Mouse (Mus musculus) frontal cortex, postnatal 36 days (tissue): ENCODE results near the gene Hecw2.

Experiments used
- DNase-seq, 2 experiments: peaks; one replicate each; pipeline ENCODE4 v3.0.0; 2022; ENCODE audit warnings: low spot score in 2 of 2

Gene Hecw2

DNA sequence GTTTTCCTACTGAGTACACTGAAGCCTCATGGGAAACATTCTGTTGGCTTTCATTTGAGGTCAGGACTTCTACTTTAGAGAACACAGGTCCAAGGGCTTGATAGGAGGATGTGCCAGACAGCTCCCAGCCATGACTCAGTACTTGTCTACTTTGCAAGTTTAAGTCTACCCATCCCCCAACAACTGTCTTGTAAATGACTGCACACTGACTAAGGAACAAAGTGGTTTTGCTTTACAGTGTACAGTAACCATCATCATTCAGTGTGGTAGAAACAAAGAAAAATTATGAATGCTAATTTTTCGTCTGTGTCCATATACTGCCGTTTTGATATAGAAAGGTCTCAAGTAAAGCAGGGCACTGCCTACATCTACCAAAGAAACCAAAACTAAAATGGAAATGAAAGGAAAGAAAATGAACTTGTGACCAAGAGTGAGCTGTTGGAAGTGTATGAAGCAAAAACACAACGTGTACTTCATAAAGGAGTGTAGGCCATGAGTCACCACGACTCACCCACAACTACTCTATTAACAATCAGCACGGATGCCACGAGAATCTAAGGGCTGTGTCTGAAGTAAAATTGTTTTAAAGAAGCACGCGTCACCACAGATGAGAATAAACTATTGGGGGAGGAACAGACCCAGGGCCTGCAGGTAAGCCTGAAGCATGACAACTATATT lies 356.6 kb downstream of the Hecw2 start:
- no peak for DNase-seq

DNA sequence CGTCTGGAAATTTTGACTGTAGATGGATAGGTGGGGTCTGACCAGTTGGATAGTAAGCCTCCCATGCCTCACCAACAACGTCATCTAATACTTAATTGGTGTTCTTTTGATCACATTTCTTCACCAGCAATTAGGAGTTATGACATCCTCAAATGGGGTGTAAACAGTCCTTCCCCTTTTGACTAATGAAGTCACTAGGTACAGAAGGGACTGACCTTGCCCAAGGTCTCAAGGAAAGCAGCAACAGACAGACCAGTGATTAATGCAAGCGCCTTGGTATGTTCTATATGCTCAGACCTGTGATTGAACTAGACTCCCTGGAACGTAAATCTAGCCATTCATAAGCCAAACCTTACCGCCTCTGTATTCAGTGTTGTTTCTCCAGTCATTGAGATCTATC lies 364.7 kb downstream of the Hecw2 start:
- DNase-seq, result no peak

DNA sequence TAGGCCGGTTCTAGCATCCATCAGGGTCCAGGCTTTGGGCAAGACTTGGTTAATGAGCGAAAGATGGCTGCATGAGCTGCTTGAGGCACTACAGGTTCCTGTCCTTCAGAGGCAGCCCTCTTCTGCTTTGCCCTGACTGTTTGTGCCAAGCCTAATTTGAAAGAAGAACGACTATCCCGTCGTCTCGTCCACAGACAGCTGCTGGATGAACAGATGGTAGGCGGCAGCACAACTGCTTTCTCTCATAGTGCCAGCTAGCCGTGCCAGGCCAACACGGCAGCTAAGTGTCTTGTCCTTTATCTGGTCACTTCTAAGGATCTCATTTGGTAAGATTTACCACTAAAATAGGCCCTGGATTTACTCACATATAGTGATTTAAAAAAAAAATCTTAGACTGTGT lies 365.9 kb downstream of the Hecw2 start:
- no peak for DNase-seq

DNA sequence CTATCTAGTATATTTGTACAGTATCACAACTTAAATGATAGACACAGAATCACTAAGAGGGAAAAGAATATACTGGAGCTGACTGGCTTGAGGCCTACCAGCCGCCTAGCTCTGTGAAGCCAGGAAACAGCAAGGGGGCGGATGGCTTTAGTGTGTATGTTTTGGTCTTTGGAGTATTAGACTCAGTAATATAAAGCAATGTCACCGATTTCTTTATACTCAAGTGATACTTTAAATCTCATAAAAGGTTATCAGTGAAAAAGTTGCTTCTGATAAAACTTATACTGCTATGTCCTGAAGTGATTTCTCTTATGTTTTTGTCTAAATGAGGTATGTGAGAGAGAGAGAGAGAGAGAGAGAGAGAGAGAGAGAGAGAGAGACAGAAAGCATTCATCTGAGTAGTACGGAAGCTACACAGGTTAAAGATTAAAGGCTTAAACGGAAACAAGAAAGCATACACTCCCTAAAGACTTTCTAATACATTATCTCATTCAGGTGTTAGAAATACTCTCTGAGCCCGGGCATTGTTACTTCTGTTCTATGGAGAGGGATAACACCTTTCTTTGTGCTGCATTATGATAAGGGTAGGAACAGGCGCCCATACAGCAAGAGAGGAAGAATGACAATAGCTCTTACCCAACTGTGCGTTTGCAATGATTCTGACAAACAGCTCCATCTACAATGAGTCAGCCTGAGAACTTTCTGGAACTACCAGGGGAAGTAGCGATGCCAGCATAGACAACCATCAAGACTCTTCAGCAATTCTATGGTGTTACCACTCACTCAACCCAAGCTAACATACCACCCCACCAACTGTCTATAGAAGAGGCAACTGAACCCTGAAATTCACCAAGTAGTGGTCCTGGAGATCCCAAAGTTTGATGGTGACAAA lies 370.3 kb downstream of the Hecw2 start:
- no peak for DNase-seq

DNA sequence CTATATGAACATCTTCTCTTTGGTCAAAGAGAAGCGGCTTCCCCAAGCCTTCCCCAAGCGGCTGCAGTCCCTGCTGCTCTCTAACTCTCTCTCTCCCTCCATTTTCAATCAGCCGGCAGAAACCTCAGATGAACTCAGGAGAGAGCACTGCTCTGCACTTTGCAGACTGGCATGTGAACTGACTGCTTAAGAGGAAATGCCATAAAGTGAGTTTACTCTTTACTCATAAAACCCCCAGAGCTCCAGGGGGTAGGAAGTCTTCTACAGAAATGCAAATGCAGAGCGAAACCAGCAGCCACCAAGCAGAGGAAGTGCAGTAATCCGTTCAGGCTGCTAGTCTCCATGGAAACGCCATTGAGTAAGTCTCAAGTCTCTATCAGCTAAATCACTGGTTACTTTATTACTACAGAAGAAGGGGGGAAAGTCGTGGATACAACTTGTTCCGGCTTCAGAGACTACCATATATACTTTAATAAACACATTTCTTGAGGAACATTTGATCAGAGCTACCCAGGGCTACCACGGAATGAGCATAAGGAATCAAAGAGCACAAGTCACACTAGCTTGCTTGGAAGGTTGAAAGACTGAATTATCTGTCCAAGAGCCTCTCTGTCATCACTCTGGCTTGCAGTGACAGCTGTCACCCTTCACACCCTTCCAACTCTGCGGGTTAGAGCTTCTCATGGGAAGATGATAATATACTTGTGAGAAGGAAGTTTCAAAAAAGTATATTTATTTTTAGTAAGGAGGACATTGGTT lies 371.1 kb downstream of the Hecw2 start:
- DNase-seq, result peak; percentile 42 to 47

DNA sequence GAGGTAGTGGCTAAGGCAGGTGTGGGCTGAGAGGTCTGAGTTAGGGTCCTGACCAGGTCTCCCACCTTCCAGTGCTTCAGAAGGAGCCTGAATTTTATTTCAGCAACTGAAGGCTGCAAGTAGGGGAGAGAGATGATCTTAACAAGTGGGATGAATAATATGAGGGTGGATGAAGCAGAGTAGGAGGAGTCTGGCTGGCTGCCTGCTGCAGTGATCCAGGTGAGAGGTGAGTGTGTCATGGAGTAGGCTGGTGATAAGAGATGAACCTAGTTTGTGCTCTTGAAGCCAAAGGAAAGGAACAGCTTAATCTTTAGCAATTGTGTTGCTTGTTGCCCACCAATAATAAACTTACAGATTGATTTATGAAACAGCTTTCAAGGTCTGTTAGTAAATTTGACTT lies 373.0 kb downstream of the Hecw2 start:
- DNase-seq, result no peak

DNA sequence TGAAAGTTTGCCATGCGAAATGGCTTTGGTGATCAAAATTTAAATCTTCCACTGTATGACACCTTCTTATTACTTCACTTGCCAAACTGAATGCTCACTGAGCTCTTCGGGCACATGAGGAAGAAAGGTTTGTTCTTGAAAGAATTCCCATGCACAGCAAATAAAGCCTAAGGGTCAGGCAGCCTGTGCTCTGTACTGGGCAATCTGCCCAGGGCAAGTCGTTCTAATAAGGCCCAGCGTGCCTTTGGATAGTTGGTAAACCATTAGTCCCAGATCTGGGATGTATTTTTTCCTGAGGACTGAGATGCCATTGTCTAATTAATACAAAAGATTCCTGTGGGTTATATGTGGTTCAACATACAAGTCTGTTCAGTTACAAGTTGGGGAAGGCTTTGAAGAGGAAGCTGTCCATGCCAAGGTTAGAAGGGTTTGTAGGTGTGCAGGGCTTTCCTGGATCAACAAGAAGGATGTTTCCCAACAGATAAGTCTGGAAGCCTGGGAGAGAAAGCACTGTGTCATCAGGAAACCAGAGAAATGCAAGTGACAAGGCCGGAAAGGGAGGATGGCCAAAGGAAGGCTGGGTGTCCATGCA lies 374.8 kb downstream of the Hecw2 start:
- no peak for DNase-seq

DNA sequence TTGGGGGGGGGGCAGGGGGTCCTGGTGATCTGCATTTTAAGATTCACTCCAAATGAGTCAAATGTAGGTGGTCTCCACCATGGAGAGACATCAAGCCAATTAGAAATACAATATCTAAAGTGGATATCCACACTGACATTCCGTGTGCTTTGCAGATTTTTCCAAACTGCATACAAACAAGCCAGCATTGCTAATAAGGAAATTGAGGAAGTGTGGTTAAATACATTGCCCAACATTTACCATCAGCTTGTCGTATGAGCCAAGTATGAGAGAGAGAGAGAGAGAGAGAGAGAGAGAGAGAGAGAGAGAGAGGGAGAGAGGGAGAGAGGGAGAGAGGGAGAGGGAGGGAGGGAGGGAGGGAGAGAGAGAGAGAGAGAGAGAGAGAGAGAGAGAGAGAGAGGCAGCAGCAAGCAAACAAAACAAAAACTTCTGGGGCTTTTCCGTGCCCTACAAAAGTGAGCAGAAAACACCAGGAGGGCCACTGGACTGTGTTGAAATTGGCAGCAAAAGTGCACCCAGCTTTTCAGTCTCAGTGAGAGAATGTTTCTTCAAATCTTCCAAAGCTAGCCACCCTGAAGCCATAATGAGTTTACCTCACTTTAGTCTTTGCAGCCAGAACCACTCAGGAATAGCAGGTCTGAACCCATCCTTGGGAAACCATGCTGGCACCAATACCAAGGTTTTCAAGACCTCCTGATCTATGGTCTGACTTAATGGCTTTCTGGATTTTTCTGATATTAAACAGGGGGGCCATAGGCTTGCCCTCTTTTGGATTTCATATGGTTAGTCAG lies 376.7 kb downstream of the Hecw2 start:
- no peak for DNase-seq

DNA sequence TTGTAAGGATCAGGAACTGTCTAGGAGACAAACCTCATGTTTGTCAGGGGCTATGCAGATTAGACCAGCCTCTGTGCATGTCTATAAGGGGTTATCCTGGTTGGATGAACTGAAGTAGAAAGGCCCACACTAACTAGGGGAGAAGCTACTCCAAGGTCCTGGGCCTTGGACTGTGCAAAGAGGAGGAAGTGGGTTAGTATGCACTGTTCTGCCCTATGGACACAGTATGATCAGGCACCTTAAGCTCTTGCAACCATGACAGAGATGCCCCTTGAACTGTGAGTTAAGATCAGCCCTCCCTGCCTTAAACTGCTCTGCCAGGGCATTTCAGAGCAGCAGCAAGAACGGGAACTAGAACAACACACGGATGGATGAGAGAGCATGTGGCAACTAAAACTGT lies 378.6 kb downstream of the Hecw2 start:
- no peak for DNase-seq

DNA sequence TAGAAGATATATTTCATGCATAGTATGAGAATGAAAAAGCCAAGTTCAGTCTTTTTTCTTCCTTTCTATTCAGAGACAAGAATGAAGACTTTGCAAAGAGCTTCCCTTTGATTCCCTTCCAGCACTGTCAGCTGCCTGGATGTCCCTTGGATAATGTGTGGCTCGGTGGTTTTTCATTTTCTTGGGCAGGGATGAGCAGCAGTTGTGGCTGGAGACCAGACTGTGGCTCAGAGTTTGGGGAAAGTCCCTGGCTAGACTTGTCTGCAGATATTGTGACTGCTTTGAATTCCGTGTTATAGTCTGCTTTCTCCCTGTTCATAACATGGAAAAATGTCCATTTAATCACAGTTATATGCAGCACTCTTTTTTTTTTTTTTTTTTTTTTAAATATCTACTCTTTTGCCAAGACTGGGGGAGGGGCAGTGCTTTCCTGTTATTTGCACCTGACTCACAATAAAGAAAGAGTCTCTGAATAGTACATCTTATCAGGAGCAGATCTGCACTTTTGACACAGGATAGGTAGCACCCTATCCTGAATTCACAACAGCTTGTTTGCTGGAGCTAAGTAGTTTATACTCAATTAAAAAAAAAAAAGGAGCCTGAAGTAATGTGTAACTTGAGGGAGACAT lies 380.8 kb downstream of the Hecw2 start:
- DNase-seq, result no peak

DNA sequence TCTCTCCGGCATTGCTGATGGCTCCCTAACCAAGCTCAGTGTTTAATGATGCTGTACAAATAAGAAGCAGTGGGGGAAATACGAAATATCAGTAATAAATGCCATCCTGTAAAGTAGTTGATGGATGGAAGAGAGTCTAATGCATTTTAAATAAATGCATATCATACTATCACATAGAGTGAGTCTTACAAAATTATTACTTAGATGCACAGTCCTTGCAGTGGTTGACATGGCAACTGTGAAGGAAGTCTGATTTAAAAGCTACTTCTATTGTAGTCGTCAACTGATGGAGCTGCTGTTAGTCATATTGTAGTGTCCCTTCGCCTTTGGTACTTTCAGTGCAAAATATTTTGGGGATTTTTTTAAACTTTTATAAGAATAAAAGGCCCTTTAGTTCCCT lies 383.0 kb downstream of the Hecw2 start:
- no peak for DNase-seq

DNA sequence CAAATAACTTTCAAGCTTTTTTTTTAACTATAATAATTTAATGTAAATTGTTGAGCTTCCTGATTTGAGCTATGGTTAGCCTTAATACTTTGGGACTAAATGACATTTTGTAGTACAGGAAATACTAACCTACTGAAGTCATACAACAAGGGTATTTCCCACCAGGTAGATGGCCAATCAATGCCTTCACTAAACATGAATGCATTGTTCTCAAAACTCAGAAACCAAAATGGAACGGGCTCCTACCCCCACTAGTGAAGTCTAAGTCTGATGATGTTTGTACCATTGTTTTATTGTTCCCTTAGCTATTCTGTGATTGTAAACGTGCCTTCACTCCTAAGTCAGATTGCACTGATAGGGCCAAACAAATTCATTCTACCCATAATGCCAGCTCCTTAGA lies 386.7 kb downstream of the Hecw2 start:
- DNase-seq, result no peak

DNA sequence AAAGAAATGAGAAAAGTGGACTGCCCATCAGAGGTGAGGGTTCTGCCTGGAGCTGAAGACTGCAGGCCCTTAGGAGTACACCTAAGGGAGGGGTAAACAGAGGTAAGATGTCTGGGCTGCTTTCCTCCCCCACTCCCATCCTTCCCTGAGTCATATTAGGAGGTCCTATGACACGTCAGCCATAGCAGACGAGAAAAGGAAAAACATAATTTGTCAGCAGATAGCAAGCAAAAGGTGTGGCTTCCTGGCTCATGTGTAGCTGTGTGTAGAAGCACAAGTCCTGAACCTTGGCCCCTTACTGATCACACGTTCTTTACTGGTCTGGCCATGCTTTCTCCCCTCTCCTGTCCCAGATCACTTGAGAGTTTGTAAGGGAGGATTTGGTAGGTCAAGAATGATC lies 397.2 kb downstream of the Hecw2 start:
- no peak for DNase-seq

DNA sequence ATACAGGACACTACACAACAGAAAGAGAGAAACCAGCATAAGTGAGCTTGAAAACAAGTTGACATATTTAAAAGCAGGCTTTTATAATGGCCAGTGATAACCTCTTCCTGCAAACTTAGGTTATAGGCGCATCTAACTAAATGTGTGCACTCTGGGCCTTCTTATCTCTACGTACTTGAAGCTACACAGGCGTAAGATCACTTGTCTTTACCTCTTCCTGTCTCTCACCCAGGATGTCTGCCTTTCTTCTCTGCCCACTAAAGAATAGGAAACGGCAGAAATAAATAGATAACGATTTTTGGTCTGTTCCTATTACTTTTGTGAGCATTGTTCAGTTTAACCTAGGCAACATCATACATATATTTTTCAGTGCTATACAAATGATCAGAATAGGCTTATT lies 397.9 kb downstream of the Hecw2 start:
- no peak for DNase-seq

DNA sequence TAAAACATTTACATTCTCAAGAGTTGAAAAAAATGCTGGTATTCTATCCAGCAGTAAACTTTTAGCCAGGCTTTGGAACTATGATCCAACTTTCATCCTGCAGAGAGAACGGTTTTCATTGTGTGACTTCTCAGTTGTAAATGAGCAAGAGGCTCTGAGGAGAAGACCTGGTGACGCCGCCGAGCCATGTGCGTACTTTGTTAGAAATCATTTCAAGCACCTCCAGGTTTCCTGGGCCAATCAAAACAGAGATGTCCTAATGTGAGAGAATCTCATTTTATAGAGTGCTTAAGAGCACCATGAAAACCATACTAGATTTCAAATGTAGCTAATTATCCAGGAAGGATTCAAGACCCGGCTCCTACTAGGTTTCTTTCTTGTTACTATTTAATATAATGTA lies 398.7 kb downstream of the Hecw2 start:
- DNase-seq, result no peak

DNA sequence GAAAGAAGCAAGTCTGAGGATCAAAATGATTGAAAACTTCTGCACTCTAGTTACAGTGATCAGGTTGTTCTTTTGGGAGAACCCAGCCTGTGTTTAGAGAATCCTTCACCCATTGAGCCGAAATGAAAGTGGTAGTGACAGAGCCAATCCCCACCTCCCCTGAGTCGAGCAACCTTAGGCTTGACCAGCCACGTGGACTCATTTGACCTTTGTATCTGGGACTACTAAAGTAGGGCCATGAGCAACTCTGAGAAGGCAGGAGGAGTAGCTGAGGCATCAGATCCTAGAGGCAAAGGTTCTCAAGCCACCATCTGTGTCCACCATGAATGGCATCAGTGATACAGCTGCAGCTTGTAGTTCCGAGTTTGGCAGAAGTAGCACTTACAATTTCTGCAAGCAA lies 399.4 kb downstream of the Hecw2 start:
- DNase-seq, result no peak

DNA sequence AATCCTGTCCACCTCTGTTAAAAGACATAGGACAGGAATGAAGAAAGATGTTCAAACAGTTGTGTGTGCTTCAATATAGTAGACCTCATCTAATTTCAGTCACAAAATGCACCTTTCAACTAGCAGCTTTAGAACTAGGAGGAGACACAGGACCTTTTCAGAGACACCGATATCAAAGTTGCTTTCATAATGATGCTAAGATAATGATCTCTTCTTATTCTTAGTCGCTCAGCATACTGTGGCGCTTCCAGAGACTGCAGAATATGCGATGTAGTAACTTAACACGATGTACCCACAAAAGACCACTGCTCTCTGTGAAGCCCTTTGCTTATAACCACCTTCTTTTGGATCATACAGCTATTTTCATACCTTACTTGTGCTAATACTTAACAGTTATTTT lies 399.9 kb downstream of the Hecw2 start:
- DNase-seq, result no peak

DNA sequence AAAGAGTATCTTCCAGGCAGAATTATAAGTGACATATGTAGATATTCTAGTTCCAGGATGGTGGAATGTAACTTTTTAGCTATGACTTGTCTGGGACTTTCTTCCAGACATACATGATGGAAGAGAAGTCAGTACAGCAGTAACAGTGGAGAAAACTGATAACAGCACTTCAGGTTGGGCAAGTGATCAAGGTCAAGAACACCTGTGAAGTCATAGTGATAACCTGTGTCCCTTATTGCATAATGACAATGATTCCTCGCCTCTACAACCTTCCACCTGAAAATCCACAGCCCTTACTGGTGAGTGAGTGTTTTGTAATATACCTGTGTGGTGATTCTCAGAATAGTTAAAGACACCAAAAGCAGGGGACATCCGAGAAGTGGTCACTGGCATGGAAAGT lies 400.7 kb downstream of the Hecw2 start:
- DNase-seq, result no peak

DNA sequence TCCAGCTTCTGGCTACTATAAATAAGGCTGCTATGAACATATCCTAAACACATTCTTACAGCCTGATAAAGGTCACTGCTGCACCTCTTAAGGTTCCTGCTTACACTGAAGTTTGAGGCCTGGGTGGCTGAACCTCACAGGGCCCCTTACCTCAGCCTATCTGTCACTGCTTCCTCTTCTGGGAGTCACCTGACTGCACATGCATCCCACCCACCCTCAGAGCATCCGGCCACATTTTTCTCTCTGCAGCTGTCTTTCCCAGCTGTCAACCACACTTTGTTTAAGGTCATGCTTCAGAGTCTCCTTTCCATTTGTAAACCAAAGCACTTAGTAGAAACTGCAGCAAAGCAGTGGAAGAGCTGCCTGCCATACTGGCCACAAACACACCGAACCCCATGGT lies 403.6 kb downstream of the Hecw2 start:
- DNase-seq, result no peak

DNA sequence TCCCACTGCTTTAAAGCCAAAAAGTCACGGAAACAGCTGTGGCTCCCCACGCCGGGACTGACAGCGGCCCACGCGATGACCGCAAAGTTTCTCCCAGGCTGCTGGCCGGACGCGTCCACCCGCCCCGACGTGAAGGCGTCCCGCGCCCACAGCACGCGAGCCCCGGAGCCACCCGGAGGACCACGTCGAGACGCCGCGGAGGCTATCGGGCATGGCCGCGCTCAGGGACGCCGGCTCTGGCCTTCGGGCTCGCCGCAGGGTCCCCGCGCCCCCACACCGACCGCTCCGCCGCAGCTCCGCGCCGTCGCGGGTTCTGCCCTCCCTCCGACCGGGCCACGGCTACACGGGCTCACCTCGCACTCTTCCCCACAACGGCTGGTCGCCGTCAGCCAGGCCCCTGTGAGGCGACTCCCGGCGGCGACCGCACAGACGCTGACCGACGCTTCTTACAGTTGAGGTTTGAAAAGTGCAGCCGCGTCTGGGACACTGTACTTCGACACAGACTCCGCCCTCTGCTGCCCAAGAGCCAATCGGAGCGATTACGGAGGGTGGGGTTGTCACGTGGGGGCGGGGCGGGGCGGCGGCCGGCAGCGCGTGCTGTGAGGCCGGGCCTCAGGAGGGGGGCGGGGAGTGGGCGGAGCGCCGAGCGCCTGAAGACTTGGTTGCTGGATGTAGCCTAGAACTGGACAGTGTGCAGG lies 410.1 kb downstream of the Hecw2 start, which contains the start of gene Stk17b:
TSS of gene Stk17b (minus strand) at position 504 of the 698 bp plus-strand sequence.
- peak; percentile 44 to 65 for DNase-seq
